Mouse (Mus musculus) T-helper 17 cell (primary cell): ENCODE data around the gene Pno1.

Experiments used
- in situ Hi-C, 2 experiments: fragments of 300-600 bp; cut with MboI, MseI; formaldehyde crosslinking; loops; 1 replicate in 1 of 2; 2 replicates in 1 of 2; pipeline ENCODE4 v1.15.1; 2025; ENCODE audit warnings: high pct_unique_total_duplicates in 2 of 2

Gene Pno1

GRCm38 (mm10) chr11:17181807-17182206 is 29.6 kb downstream of the Pno1 start, which contains the start of gene Wdr92:
TSS of gene Wdr92 (plus strand) at chr11:17182107.
- in situ Hi-C loops = no loop called here

DNA sequence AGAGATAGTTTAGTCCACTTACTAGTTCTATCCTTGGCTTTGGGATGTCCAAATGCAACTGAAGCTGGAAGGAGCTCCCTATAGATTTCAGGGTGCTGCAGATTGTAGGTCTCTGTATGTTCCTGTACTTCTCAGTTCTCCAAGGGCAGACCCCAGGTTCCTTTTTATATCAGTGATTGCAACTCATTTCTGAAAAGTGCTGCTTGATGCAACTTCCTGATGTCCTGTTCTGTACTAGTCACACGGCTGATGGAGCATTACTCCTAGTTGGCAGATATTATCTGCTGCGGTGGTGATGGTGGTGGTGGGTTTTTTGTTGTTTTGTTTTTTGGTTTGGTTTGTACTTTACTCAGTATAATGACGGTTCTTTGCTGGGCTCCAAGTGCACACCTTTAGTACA is 30.6 kb downstream of the Pno1 start:
- in situ Hi-C loops = no loop called here

DNA sequence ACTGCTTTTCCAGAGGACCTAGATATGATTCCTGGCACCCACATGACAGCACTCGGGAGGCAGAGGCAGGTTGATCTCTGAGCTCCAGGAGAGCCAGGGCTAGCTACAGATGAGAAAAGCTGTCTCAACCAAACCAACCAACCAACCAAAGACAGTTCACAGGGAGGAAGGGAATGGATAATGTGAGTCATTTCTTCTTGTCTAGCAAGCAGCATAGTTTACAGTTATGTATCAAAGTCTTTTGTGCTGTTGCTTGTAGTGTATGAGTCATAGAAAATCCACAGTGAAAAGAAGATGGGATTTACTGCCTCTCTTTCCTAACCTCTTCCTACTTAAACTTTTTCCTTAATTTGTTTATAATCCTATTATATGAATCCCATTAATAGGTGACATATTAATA is 34.7 kb downstream of the Pno1 start:
- in situ Hi-C loops = no loop called here

GRCm38 (mm10) chr11:17172300-17172699 is 39.1 kb downstream of the Pno1 start:
- in situ Hi-C loops = loop anchor here in 1 of 2 experiments (25.0 kb wide), 1 partner anchor 660 kb away; the partner anchor contains the start of gene Sec61g

- in situ Hi-C loops = loop anchor here in 1 of 2 experiments (25.0 kb wide), 1 partner anchor 659 kb away; the partner anchor contains the start of gene Sec61g
Measured at GRCm38 (mm10) chr11:17170938-17171729, 40.2 kb downstream of the Pno1 start.

DNA sequence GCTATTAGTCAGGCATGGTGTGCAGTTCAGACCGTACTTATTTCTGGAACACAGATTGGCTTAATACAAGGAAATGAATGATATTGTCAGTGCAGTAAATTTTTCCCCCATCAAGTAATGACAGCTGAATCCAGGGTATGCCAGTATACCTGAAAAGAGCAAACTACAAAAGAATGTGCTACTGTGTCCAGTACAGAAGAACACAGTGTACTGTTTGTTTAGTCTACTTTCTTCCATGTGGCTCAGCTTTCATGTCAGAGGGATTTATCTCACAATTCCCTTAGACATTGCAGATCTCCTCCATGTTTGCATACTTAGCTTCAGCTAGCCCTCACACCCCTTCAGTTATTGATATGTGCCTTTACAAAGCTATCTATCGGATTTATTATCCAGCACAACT is 42.1 kb downstream of the Pno1 start:
- in situ Hi-C loops = loop anchor here in 1 of 2 experiments (5.0 to 25.0 kb wide), 3 partner anchors 38 to 657 kb away; partner anchors contain the start of genes Fbxo48 and Sec61g

DNA sequence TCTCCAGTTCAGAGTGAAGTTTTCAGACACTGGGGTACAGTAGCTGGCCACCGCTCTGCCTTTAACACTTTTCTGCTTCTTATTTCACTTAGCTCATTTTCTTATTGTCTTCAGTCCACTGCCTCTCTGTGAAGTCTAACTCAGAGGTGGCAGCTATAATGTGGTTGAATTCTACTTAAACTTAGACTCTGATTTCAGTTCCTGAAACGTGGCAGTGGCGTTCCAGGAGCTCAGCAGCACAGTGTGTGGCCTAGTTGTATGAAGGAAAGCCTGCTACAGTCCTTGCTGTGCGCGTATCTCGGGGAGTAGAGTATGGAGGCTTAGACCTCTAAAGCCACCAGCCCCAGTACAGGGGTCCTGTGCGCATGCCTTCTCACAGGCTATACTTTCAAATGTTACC is 44.7 kb downstream of the Pno1 start:
- in situ Hi-C loops = loop anchor here in 1 of 2 experiments (5.0 to 25.0 kb wide), 3 partner anchors 41 to 654 kb away; partner anchors contain the start of genes Fbxo48 and Sec61g

GRCm38 (mm10) chr11:17163956-17164355 is 47.4 kb downstream of the Pno1 start:
- in situ Hi-C loops = loop anchor here in 1 of 2 experiments (25.0 kb wide), 1 partner anchor 652 kb away; the partner anchor contains the start of gene Sec61g

DNA sequence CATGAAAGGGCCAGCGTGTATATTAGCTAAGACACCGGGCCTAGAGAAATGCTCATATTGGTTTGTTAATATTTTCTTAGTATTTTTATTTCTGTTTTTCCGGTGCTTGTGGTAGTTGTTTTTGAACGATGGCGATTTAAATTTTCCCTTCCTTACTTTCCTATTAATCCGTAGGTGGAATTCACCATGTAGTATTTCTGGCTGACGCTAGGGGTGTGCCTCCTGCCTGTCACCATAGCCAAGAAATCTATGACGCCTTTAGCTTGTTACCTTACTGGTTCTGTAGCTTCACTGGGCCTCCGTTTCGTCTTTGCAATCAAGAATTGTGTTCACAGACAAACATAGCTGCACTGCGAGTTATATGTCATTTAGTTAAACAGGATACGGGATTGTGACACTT is 51.1 kb downstream of the Pno1 start:
- in situ Hi-C loops = loop anchor here in 1 of 2 experiments (25.0 kb wide), 1 partner anchor 648 kb away; the partner anchor contains the start of gene Sec61g

DNA sequence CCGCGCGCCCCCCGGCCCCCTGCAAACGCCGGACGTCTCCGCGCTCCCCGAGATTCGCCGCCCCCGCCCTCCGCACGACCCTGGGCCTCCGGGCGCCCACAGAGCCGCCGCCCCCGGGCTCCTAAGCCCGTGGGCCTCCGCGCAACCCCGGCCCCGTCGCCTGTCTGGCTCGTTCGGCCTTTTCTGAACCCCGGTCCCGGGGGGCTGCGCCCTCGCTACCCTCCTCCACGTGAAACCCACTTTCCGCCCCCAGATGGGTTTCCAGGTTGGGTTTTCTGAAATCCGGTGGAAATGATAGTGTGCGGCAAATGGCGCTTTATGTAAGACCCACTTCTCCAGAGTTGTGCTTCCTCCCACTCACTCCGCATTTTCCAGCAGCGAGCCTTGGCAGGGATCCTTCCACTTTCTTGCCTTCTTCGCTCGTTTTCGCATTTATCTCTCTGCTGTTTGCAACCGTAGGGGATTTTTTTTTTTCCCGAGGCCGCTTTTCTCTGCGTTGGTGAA is 51.6 kb downstream of the Pno1 start:
- in situ Hi-C loops = loop anchor here (5.0 to 25.0 kb wide), 3 partner anchors 53 to 647 kb away; partner anchors contain the start of genes C1d (in 1 of the 2), Pno1 (in 1 of the 2) and Sec61g (in 1 of the 2)

- in situ Hi-C loops = loop anchor here (5.0 to 25.0 kb wide), 3 partner anchors 53 to 647 kb away; partner anchors contain the start of genes C1d (in 1 of the 2), Pno1 (in 1 of the 2) and Sec61g (in 1 of the 2)
Measured at GRCm38 (mm10) chr11:17158858-17159737, 52.3 kb downstream of the Pno1 start, which contains the start of gene Ppp3r1. TSS of gene Ppp3r1 (plus strand) at chr11:17159263.
